Mouse (Mus musculus) lung, postnatal 4 days (tissue): ENCODE data around the gene St8sia1.

Experiments
- DNase-seq, 2 experiments: peaks; one replicate each; pipeline ENCODE4 v3.0.0; 2021

Gene St8sia1

DNA sequence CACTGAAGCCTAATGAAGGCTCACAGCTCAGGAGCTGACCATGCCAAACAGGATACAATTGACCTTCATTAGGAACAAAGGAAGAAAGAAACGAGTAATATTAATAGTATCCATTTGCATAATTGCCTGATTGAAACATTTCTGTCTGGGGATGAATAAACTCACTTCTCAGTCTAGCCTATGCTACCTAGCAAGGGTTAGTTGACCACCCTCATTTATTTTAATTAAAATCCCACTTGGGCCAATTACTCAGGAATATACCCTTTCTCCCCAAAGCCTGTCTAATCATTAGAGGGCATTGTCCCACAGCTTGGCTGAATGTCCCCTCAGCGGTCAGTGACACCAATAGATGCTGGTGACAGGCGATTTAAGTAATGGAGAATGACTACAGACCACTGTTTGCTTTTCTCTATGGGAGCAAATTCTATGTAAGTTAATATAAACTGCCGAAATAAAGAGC is 183.6 kb downstream of the St8sia1 start:
- no peak for DNase-seq

DNA sequence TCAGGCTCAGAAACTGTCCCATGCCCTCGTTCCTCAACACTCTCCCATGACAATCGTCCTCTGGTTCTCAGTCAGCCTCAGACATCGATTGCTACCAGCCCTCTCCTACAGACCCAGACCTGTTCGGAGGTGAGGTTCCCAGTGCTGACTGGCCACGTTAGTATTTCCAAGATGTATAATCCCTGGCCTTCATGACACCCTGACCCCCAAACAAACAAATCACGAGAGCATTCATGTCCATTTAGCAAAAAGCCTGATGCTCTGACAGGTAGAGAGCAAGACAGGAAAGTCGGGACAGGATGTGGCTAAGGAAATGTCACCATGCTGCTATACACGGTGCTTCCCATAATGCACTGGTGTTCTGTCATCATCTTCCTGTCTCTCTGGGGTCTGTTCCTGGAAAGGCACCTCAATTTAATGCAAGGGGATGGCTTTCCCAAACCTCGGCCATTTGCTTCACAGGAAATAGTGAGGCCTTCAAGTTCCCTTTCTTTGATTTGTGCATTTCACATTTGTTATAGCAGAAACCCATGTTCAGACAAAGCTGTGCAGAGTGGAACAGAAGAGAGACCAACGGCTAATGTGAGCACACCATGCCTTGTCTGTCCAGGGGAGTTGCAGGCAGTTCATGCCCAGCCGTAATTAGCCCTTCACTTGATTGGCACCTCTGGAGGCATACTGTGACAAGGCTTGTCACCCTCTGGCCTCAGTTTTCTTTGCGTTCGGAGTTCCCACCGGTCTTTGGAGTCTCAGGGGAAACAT is 184.3 kb downstream of the St8sia1 start:
- no peak for DNase-seq

DNA sequence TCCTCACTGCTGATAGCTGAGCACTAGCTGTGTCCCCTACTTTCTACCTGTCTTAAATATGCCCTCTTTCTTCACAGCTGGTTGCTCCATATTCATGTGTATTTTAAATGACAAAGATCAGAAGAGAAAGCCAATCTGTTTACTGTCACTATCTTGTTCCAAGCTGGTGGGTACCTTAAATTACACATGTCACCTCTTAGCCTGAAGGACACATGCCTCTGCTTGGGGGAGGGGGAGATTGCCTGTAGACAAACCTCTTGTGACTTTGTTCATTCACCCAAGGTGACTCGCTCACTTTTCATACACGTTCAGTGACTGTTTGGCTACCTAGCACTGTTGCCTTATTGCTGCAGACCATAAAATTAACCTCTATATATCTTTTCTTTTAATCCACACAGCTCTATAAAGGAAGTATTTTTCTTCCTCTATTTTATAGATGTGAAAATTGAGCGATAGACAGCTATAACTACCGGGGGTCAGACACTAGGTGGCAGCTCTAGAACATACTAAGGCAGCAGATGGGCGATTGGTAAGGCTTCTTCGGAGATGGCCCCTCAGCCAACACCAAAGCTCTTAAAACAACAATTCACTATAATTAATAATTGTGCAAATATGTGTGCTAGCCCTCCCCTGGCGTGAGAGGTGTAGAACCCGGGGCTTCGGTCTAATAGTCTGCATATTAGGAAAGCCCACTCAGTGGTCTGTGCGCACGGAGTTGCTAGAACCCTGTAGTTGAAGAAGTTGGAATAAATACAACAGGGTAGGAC is 185.0 kb downstream of the St8sia1 start:
- peak in 1 of 2 experiments; percentile 59 for DNase-seq

DNA sequence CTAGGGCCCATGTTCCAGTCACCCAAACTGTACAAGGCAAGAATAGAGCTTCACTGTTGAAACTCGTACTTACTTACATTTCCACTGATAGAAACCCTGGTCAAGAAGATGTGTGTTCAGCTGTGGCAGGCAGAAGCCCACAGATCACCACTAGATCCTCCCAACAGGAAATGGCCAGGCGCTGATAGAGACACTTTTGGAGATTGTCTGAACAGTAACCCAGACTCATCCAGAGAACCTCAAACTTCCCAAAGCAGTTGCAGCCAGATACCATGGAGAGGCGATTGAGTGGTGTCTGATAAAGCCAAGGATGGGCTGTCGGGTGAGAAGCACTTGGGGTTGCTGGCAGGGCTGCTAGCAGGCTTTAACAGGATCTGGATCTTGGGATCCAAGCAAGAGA is 187.3 kb downstream of the St8sia1 start:
- no peak for DNase-seq

DNA sequence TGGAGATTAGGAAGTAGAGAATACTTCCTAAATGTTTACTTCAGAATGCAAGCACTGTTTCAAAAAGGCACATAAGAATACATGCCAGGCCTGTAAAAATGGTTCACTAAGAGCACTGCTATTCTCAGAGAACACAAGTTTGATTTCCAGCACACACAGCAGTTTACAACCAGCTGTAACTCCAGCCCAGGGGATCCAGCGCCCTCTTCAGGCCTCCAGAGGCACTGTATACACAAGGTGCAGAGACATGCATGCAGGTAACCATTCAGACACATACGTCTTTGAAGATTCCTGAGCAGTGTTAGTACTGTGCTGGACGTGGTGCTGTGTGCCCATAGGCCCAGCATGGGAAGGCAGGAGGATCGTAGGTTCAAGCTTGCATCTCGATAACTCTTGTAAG is 190.7 kb downstream of the St8sia1 start:
- no peak for DNase-seq

DNA sequence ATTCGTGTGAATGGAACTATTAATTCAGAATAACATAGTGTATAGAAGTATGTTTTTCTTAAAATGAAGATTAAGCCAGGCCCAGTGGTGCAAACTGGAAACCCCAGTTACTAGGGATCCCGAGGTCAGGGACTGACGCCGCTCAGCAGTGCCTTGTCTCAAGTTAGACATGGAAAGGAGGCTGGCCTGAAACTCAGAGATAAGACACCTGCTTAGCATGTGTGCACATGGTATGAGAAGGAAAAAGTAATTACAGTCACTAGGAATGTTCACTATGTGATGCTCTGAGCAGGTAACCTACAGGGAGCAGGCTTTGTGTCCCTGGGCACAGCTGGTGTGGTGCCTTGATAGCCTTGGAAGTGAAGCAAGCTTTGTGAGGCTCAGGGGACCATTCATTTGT is 192.6 kb downstream of the St8sia1 start:
- DNase-seq, result no peak
